Mouse (Mus musculus): ENCODE results near the gene Mmp23. TPM values are rescaled to one million over a fixed set of nuclear protein-coding genes. Genes with fewer than 3 reads are reported as not detected.

Mmp23 gene
- polyA plus RNA-seq, 1 experiment: 1.8 TPM

DNA sequence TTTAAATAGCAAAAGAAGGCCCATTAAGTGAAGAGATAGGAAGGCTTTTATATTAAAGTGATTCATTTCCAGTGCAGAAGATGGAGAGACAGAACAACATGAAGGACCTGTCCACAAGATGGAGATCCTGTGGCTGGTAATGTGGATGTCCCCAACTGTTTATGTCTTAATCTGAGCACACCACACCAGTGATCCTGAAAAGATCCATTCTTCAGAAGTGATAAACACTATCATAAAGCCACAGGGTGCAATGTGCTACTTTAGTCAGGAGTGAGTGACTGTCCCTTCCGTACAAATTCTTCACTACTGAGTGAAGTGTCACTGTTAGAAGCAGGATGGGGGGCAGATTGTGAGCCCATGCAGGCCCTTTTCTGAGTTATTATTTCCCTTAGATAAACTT lies 50.4 kb downstream of the Mmp23 start:
- Histone ChIP-seq H3K36me3 (ENCODE audit: control insufficient read depth, insufficient read depth) (peaks cover 12% of the 10 kb centered on the region), H3K4me3 (peak overlapping the region; percentile 67), H3K4me2 (ENCODE audit: low read depth) (peak overlapping the region; percentile 77), H3K79me2 (ENCODE audit: control insufficient read depth, insufficient read depth) (peaks cover 47% of the 10 kb centered on the region), H3ac (ENCODE audit: control insufficient read depth, insufficient read length) (no peak overlapping the region), H3K27me3 (ENCODE audit: control insufficient read depth, insufficient read depth, insufficient read length) (no peaks in the 10 kb centered on the region)
- TF ChIP-seq MAX (IDR thresholded peaks at IDR 0.05; ENCODE audit: low read depth) (no peak), MYOG (IDR thresholded peaks at IDR 0.05; ENCODE audit: control insufficient read depth in 1 of 3, insufficient read depth in 1 of 3, insufficient read length in 2 of 3, low read depth in 2 of 3) (no peak), TCF12 (IDR thresholded peaks at IDR 0.05; ENCODE audit: insufficient read depth, poor library complexity, severe bottlenecking) (no peak), E2F4 (IDR thresholded peaks at IDR 0.05; ENCODE audit: insufficient read depth) (no peak), POLR2A (IDR thresholded peaks at IDR 0.05; ENCODE audit: insufficient read length, low read depth) (no peak), CEBPB (IDR thresholded peaks at IDR 0.05; ENCODE audit: insufficient read depth, poor library complexity, severe bottlenecking) (no peak), USF1 (IDR thresholded peaks at IDR 0.05; ENCODE audit: low read depth) (no peak)

DNA sequence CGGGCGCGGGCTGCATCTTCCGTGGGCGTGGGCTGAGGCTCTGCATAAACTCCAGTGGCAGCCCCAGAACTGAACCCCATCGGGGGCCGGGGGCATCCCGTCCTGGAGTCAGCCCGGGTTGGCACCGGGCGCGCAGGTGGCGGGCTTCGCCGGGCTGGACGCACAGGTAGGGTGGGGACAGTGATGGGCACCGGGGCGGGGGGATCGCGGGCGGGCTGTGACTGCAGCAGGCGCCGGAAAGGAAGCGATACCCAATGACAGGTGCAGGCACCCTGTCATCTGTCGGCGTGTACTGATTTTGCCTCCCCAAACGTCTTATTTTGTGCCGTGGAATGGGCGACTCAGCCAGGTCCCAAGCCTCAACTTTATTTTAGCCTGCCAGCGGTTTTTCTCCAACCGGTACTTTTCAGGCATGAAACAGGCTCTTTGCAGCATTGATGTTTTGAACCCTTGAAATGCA lies 51.2 kb downstream of the Mmp23 start:
- TF ChIP-seq MYOD1 (IDR thresholded peaks at IDR 0.05; ENCODE audit: control insufficient read depth in 1 of 3, insufficient read length in 2 of 3, low read depth in 2 of 3) (peak in 2 of 3 experiments; percentile 82 to 87), TCF3 (IDR thresholded peaks at IDR 0.05; ENCODE audit: insufficient read length, low read depth) (no peak), E2F4 (IDR thresholded peaks at IDR 0.05; ENCODE audit: insufficient read depth) (no peak), REST (IDR thresholded peaks at IDR 0.05; ENCODE audit: insufficient read depth, insufficient read length) (no peak), SRF (IDR thresholded peaks at IDR 0.05; ENCODE audit: control insufficient read depth, insufficient read length, low read depth) (no peak), TCF12 (IDR thresholded peaks at IDR 0.05; ENCODE audit: insufficient read depth, poor library complexity, severe bottlenecking) (no peak), USF1 (IDR thresholded peaks at IDR 0.05; ENCODE audit: low read depth) (no peak), POLR2AphosphoS2 (IDR thresholded peaks at IDR 0.05; ENCODE audit: insufficient read length, low read depth) (no peak), POLR2A (IDR thresholded peaks at IDR 0.05; ENCODE audit: insufficient read length, low read depth) (no peak), MYOG (IDR thresholded peaks at IDR 0.05; ENCODE audit: control insufficient read depth in 1 of 3, insufficient read depth in 1 of 3, insufficient read length in 2 of 3, low read depth in 2 of 3) (peak in 2 of 3 experiments; percentile 25 to 49)
- peak overlapping the region; percentile 67 for H3K4me3 ChIP-seq

GRCm38 (mm10) chr4:155601091-155601996 lies 51.8 kb downstream of the Mmp23 start, which contains the start of gene Slc35e2:
TSS of gene Slc35e2 (plus strand) at chr4:155601416.
- H3K4me2 ChIP-seq (ENCODE audit: low read depth): peak within 1 kb of the TSS; percentile 85
- no peaks in the 10 kb centered on the region for H3K27me3 ChIP-seq (ENCODE audit: control insufficient read depth, insufficient read depth, insufficient read length)
- TF ChIP-seq TCF3 (IDR thresholded peaks at IDR 0.05; ENCODE audit: insufficient read length, low read depth) (no peak), SRF (IDR thresholded peaks at IDR 0.05; ENCODE audit: control insufficient read depth, insufficient read length, low read depth) (no peak), CEBPB (IDR thresholded peaks at IDR 0.05; ENCODE audit: insufficient read depth, poor library complexity, severe bottlenecking) (no peak), E2F4 (IDR thresholded peaks at IDR 0.05; ENCODE audit: insufficient read depth) (peak; percentile 8), REST (IDR thresholded peaks at IDR 0.05; ENCODE audit: insufficient read depth, insufficient read length) (no peak), POLR2AphosphoS2 (IDR thresholded peaks at IDR 0.05; ENCODE audit: insufficient read length, low read depth) (peak; percentile 95), POLR2A (IDR thresholded peaks at IDR 0.05; ENCODE audit: insufficient read length, low read depth) (peak; percentile 86), MYOD1 (IDR thresholded peaks at IDR 0.05; ENCODE audit: control insufficient read depth in 1 of 3, insufficient read length in 2 of 3, low read depth in 2 of 3) (no peak), MYOG (IDR thresholded peaks at IDR 0.05; ENCODE audit: control insufficient read depth in 1 of 3, insufficient read depth in 1 of 3, insufficient read length in 2 of 3, low read depth in 2 of 3) (peak in 1 of 3 experiments; percentile 17), MAX (IDR thresholded peaks at IDR 0.05; ENCODE audit: low read depth) (peak; percentile 38), USF1 (IDR thresholded peaks at IDR 0.05; ENCODE audit: low read depth) (no peak), TCF12 (IDR thresholded peaks at IDR 0.05; ENCODE audit: insufficient read depth, poor library complexity, severe bottlenecking) (no peak)
- H3K36me3 ChIP-seq (ENCODE audit: control insufficient read depth, insufficient read depth): peaks cover 11% of the 10 kb centered on the region
- peak within 1 kb of the TSS; percentile 88 for H3ac ChIP-seq (ENCODE audit: control insufficient read depth, insufficient read length)
- peak within 1 kb of the TSS; percentile 67 for H3K4me3 ChIP-seq
- H3K79me2 ChIP-seq (ENCODE audit: control insufficient read depth, insufficient read depth): peaks cover 38% of the 10 kb centered on the region

More for the DNA sequence above, 51.2 kb downstream of the Mmp23 start:
- H3K27me3 ChIP-seq (ENCODE audit: control insufficient read depth, insufficient read depth, insufficient read length): no peaks in the 10 kb centered on the region
- H3K4me2 ChIP-seq (ENCODE audit: low read depth): peak overlapping the region; percentile 77
- H3K36me3 ChIP-seq (ENCODE audit: control insufficient read depth, insufficient read depth): peaks cover 12% of the 10 kb centered on the region
- H3ac ChIP-seq (ENCODE audit: control insufficient read depth, insufficient read length): peak overlapping the region; percentile 88
- H3K79me2 ChIP-seq (ENCODE audit: control insufficient read depth, insufficient read depth): peaks cover 43% of the 10 kb centered on the region

Other genes starting within 250 kb of the Mmp23 start
- 0.22 TPM for gene Cfap74, start 244.2 kb downstream of the Mmp23 start, polyA plus RNA-seq (2012; fragmentation: generic; extraction: Trizol)
- not detected for gene Tmem52, start 184.3 kb downstream of the Mmp23 start, polyA plus RNA-seq (2012; fragmentation: generic; extraction: Trizol)
- gene Gnb1, start 162.0 kb downstream of the Mmp23 start, polyA plus RNA-seq (2012; fragmentation: generic; extraction: Trizol): 265 TPM
- 83.0 TPM for gene Nadk, start 91.0 kb downstream of the Mmp23 start, polyA plus RNA-seq (2012; fragmentation: generic; extraction: Trizol)
- gene Slc35e2, start 52.0 kb downstream of the Mmp23 start, polyA plus RNA-seq (2012; fragmentation: generic; extraction: Trizol): 3.7 TPM
- gene Cdk11b, start 28.5 kb downstream of the Mmp23 start, polyA plus RNA-seq (2012; fragmentation: generic; extraction: Trizol): 47.7 TPM
- not detected for gene Gm10563, start 8.0 kb downstream of the Mmp23 start, polyA plus RNA-seq (2012; fragmentation: generic; extraction: Trizol)
- 106 TPM for gene Mib2, start 15.8 kb upstream of the Mmp23 start, polyA plus RNA-seq (2012; fragmentation: generic; extraction: Trizol)
- gene Fndc10, start 41.0 kb upstream of the Mmp23 start, polyA plus RNA-seq (2012; fragmentation: generic; extraction: Trizol): 8.3 TPM
- gene Ssu72, start 51.4 kb upstream of the Mmp23 start, polyA plus RNA-seq (2012; fragmentation: generic; extraction: Trizol): 105 TPM
- 1.2 TPM for gene Tmem240, start 81.4 kb upstream of the Mmp23 start, polyA plus RNA-seq (2012; fragmentation: generic; extraction: Trizol)
- 60.9 TPM for gene Atad3a, start 107.7 kb upstream of the Mmp23 start, polyA plus RNA-seq (2012; fragmentation: generic; extraction: Trizol)
- gene Vwa1, start 121.3 kb upstream of the Mmp23 start, polyA plus RNA-seq (2012; fragmentation: generic; extraction: Trizol): 3.2 TPM
- 0.97 TPM for gene Tmem88b, start 132.5 kb upstream of the Mmp23 start, polyA plus RNA-seq (2012; fragmentation: generic; extraction: Trizol)
- gene Ankrd65, start 137.1 kb upstream of the Mmp23 start, polyA plus RNA-seq (2012; fragmentation: generic; extraction: Trizol): not detected
- gene Mrpl20, start 149.5 kb upstream of the Mmp23 start, polyA plus RNA-seq (2012; fragmentation: generic; extraction: Trizol): 132 TPM
- gene Ccnl2, start 159.1 kb upstream of the Mmp23 start, polyA plus RNA-seq (2012; fragmentation: generic; extraction: Trizol): 24.7 TPM
- gene Aurkaip1, start 177.9 kb upstream of the Mmp23 start, polyA plus RNA-seq (2012; fragmentation: generic; extraction: Trizol): 152 TPM
- 87.5 TPM for gene Mxra8, start 186.3 kb upstream of the Mmp23 start, polyA plus RNA-seq (2012; fragmentation: generic; extraction: Trizol)
- gene Dvl1, start 194.0 kb upstream of the Mmp23 start, polyA plus RNA-seq (2012; fragmentation: generic; extraction: Trizol): 98.4 TPM
- 0.17 TPM for gene Tas1r3, start 210.0 kb upstream of the Mmp23 start, polyA plus RNA-seq (2012; fragmentation: generic; extraction: Trizol)
- 10.5 TPM for gene Cptp, start 216.1 kb upstream of the Mmp23 start, polyA plus RNA-seq (2012; fragmentation: generic; extraction: Trizol)
- gene Ints11, start 216.2 kb upstream of the Mmp23 start, polyA plus RNA-seq (2012; fragmentation: generic; extraction: Trizol): 72.1 TPM
- gene Pusl1, start 238.4 kb upstream of the Mmp23 start, polyA plus RNA-seq (2012; fragmentation: generic; extraction: Trizol): 19.1 TPM
- gene Acap3, start 238.4 kb upstream of the Mmp23 start, polyA plus RNA-seq (2012; fragmentation: generic; extraction: Trizol): 22.3 TPM